Mouse (Mus musculus): ENCODE results near the gene Rab27a.

The Rab27a gene

DNA sequence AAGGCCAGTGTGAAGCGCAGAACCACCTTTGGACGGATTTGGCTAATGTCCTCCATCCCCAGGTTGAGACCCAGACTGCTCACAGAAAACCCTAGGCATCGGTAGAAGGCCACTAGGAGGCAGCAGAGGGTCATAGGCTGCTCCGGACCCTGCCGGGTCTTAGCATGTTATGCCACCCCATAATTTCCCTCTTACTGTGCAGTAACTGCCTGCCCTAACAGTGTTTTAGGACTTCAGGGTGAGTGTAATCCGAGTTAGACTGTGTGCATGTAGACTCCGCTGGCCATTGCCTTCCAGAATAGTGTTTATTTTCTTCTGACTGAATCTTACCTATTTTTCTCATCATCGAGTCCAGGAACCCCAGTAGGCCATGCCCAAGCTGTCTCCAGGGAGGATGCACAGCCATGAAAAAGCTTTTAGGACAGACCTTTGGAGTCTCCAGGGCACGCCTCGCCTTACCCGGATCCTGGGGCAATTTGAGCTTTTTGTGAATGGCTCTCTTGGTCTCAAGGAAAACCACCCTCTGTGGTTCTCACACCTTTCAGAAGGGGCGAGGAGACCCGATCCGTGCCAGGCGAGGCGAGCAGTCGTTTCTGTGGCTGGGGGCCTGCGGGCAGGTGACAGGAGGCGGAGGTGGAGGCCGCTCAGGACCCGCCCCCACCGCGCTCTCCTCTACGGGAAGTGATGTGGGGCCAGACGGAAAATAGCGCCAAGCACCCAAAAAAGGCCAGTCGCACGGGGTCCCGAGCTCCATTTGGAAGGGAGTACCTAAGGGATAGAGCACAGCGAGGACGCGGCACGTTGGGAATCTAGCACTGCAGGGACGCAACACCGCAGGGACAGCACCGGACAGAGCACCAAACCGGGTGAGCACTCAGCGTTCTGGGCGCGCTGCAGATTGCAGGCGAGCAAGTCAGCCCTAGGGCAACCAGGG is at the start of gene Rab27a:
Gene Rab27a, plus strand, starts transcription at position 709 of the 934 bp plus-strand sequence.
- in situ Hi-C loops (cut with MseI, MboI): loop anchor here (5.0 kb wide), 2 partner anchors 43 to 48 kb away; no protein-coding TSS in a partner anchor

DNA sequence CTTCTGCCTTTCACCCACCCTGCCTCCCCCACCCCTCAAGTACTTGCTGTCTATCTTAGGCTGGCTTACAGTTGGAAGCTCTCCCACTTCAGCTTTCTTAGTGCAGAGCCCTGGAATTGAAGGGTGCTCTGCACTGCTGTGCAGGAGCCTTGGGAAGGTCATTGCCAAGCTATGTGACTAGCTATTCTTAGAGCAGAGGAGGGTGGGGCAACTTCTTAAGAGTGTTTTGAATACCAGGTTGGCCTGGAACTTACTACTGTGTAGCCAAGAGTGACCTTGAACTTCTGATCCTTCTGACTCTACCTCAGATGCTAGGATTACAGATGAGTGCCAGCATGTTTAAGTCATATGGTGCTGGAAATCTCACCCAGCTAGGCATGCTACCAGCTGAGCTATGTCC is 48.5 kb upstream of the Rab27a start:
- in situ Hi-C loops (cut with MseI, MboI): no loop called here

GRCm38 (mm10) chr9:72996806-72997205 is 47.8 kb upstream of the Rab27a start:
- in situ Hi-C loops (cut with MseI, MboI): no loop called here

- in situ Hi-C loops (cut with MseI, MboI): no loop called here
Measured at GRCm38 (mm10) chr9:73000487-73000886, 44.2 kb upstream of the Rab27a start.

DNA sequence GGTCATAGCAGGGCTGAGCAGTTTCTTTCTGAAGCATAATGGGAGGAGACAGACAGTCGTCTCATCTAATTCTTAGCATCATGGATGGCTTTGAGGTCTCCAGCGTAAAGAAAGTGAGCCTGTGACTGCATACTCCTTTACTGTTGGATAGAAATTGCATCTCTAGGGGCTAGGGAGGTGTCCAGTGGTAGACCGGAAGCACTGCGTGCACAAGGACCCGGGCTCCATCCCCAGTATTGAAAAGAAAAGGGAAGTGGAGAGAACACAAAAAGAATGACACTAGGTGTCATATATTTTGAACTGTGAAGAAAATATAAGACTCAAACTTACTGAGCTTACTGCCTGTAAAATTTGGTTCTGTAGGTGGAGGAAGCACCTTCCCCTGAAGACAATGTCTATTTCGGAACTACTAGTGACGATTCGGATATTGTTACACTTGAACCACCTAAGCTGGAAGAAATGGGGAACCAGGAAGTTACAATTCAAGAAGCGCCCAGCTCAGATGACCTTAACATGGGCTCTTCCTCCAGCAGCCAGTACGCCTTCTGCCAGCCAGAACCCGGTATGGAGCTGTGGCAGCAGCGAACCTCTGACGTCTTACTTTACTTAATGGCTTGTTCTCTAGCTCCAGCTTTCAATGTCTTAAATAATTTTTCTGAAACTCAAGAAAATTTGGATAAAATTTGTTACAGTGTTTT is 43.2 kb upstream of the Rab27a start:
- in situ Hi-C loops (cut with MseI, MboI): no loop called here

DNA sequence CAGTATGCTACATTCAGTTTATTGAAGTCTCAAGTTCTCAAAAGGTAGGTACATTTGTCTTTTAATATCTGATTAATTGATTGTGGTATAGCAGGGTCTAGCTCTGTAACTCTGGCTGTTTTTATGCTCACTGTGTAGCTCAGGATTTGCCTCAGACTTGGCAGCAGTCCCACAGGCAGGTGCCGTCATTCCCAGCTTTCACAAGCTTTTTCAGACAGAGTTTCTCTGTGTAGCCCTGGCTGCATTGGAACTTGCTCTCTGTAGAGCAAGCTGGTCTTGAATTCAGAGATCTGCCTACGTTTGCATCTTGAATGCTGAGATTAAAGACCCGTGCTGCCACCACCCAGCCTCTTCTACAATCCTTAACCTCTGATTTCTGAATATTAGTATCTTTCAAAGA is 42.5 kb upstream of the Rab27a start:
- in situ Hi-C loops (cut with MseI, MboI): no loop called here

DNA sequence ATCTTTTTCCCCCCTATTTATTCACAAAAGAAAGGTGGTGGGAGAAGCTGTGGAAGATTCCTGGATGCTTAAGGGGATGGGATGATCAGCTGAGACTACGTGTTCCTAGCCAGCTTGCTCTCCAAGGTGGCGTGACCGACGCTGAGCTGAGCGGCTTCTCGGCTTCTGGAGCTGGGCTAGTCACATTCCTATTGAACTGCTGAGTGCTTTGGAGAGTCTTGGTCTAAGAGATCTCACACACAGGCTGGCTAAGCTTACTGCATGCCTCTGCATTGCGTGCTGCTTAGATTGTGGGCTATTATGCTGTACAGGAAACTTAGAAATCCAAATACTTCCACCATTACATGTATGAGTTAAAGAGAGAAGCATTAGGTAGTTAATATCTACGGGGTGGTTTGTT is 40.6 kb upstream of the Rab27a start:
- in situ Hi-C loops (cut with MseI, MboI): no loop called here

DNA sequence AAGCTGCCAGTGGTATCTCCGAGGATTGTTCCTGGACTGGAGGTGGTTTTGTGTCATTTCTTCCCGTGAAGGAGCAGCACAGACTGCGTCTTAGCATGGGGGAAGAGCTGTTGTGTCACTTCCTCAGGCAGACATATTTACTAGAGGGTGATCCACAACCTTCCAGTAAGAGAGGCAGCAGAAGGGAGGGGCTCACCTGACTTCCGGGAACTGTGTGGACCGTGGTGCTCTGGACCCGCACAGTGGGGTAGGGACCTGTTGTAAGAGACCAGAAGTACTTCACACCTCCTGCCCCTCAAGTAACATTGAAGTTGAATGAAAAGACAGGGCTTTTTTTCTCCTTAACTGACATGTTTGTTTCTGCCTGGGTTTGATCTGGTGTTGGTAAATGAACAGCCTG is 39.5 kb upstream of the Rab27a start:
- in situ Hi-C loops (cut with MseI, MboI): no loop called here

GRCm38 (mm10) chr9:73006175-73006574 is 38.5 kb upstream of the Rab27a start:
- in situ Hi-C loops (cut with MseI, MboI): no loop called here

DNA sequence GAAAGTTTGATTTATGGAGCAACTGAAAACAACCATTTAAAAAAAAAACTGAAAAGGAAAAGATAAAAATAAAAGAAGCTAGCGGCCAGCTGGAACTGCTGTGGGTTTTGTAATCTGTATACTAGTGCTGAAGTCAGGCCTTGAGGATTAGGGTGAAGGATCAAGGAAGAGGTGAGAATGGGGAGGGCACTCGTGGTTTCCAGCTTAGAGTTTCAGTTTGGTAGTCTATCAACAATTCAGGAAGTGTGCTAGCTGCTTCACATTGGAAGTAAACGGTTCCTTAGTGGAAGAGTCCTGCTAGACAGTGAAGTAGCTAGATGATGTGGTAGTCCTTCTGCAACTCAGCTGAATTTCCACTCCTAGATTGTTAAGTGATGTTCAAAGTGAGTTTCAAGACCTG is 36.3 kb upstream of the Rab27a start:
- in situ Hi-C loops (cut with MseI, MboI): no loop called here

- in situ Hi-C loops (cut with MseI, MboI): no loop called here
Measured at GRCm38 (mm10) chr9:73012629-73013028, 32.0 kb upstream of the Rab27a start.

- in situ Hi-C loops (cut with MseI, MboI): no loop called here
Measured at GRCm38 (mm10) chr9:73014724-73015123, 29.9 kb upstream of the Rab27a start.

GRCm38 (mm10) chr9:73019841-73020240 is 24.8 kb upstream of the Rab27a start:
- in situ Hi-C loops (cut with MseI, MboI): no loop called here

- in situ Hi-C loops (cut with MseI, MboI): no loop called here
Measured at GRCm38 (mm10) chr9:73020566-73021097, 24.0 kb upstream of the Rab27a start.

DNA sequence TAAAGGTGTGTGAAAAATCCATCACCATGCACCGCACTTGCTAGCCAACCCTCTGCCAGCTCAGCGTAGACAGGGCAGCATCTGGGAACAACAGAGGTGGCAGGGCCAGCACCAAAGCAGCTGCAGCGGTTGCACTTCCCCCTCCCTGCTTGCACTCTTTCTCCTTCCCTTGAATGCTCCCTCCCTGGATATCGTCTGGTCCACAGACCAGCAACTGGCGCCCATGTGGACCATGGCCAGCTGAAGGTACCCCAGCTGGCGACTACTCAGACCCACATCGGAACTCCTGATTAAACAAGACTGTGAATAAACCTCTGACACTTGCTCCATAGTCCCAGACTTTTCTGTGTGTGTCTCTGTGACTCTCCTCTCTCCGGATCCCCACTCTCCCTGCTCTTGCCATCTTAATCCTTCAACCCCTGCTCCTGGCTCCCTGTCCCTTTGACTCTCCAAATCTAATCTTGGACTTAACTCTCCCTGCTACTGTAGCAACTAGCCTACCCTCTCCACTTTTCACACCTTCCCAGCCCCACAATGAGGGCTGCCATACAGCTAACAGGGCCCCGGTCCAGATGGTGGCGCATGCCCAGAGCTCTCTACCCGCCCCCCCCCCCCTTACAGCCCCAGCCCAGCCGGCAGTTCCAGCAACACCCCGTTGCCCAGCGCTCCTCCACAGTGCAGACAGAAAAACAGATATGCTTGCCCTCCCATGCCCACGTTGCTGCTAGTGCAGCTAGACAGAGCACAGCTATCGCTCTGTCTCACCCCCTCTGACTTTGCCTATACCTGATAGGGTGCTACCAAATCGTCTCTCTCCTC is 18.6 kb upstream of the Rab27a start:
- in situ Hi-C loops (cut with MseI, MboI): no loop called here

GRCm38 (mm10) chr9:73030443-73030842 is 14.2 kb upstream of the Rab27a start:
- in situ Hi-C loops (cut with MseI, MboI): no loop called here

DNA sequence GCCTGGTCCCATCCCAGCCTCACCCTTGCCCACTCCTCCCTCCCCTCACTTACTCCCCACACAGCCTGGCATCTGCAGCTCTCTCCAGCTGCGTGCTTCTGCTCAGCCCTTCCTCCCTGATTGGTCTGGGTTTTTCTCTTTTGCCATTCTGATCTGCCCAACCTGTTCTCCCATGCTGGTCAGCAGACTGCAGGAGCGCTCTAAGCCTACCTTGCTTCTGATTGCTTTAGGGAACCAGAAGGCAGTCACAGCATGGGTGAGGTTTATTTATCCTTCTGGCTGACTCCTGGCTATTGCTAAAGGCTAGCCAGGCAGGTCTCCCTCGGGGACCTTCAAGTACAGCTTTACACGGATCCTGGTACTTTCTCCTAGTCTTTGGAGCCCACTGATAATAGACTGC is 13.2 kb upstream of the Rab27a start:
- in situ Hi-C loops (cut with MseI, MboI): no loop called here

GRCm38 (mm10) chr9:73033406-73033805 is 11.2 kb upstream of the Rab27a start:
- in situ Hi-C loops (cut with MseI, MboI): no loop called here

DNA sequence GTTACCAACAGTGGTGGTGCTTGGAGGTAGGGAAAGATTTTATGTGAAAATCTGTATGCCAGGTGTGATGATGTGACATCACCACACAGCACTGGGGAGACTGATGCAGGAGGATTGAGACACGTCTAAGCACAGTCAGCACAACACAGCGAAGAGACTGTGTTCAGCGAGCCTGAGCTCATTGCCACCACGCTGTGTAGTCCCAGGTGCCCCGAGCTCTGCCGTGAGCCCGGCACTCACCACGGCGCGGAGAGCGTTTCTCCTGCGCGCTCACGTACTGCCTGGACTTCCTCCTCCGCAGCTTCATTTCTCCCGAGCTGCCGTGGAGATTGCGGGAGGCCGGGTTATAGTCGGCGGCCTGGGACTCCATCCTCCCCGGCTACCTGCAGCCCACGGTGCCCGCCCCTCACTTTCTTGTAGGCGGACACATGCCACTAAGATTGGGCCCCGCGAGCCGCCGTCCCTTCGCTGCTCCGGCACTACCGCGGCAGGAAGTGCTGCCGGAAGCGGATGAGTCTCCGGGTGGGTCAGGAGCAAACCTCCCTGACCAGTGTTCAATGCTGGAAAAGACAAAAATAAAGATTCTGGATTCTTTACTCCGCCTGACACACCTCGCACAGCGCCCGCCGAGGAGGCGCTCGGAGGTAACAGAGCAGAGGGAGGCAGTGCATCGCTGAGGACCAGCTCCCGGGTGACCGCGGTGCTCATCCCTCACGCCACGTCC is 5.3 kb upstream of the Rab27a start:
- in situ Hi-C loops (cut with MseI, MboI): no loop called here

GRCm38 (mm10) chr9:73040080-73040479 is 4.6 kb upstream of the Rab27a start, which contains the start of gene Pigb:
Gene Pigb, minus strand, starts transcription at chr9:73040378.
- in situ Hi-C loops (cut with MseI, MboI): loop anchor here in 1 of 2 experiments (5.0 kb wide), 1 partner anchor 52 kb away; no protein-coding TSS in a partner anchor

DNA sequence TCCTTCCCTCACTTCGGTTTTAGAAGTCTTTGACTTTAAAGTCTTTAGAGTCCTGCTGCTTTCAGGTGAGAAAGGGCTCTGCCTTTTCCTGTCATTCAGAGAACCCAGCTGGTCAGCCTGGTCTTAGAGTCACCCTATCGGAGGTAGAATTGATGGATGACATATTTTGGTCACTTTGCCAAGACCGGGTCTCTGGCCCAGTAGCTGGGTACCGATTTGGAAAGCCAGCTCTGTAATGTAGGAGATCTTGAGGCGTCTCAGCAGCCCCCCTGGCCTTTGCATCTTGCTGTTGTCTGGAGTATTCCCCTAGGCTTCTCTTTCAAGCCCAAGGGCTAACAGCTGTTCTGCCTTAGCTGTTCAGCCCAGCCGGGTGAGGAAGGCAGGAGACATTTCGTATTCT is 550 bp downstream of the Rab27a start:
- in situ Hi-C loops (cut with MseI, MboI): loop anchor here in 1 of 2 experiments (5.0 kb wide), 1 partner anchor 42 kb away; no protein-coding TSS in a partner anchor

All from mouse trophoblast stem cell (cell line).